10 mouse cellular contexts compared by ENCODE assay signal in genomic region chr11:116620073-116620472, GRCm38 (mm10). TPM values are rescaled to one million over a fixed set of nuclear protein-coding genes. Genes with fewer than 3 reads are reported as not detected.
A peak's percentile ranks its signal among the peaks of the same experiment; 100 is the strongest.
DNase-seq lines count a peak whose midpoint lies in the region; ATAC-seq lines count a peak whose summit lies in the region.
"Had no signal": no experiment of that assay in that cellular context is flagged by ENCODE, and none has a peak within 500 bp of the region (broad histone marks: within the 10 kb centered on the region; RNA-seq: fewer than 3 reads in every experiment).

No protein-coding gene starts in this region.

- peak overlapping the region; percentile 96 for H3K4me3 ChIP-seq in megakaryocyte, embryonic 14.5 days (replicated peaks)
- H3K4me3 ChIP-seq in limb, embryonic 10.5 days, result no peak overlapping the region
- H3K4me3 ChIP-seq: midbrain, embryonic 12.5 days had no signal

- no peaks in the 10 kb centered on the region for H3K27me3 ChIP-seq in megakaryocyte, embryonic 14.5 days (replicated peaks)
- H3K27me3 ChIP-seq in limb, embryonic 10.5 days (ENCODE audit: low read depth, poor library complexity, severe bottlenecking), result peaks cover 39% of the 10 kb centered on the region

- peaks cover 62% of the 10 kb centered on the region for H3K36me3 ChIP-seq in megakaryocyte, embryonic 14.5 days (replicated peaks; ENCODE audit: low read length)
- no peaks in the 10 kb centered on the region for H3K36me3 ChIP-seq in limb, embryonic 10.5 days
- H3K36me3 ChIP-seq: midbrain, embryonic 12.5 days had no signal

- no peaks in the 10 kb centered on the region for H3K9me3 ChIP-seq in megakaryocyte, embryonic 14.5 days
- no peaks in the 10 kb centered on the region for H3K9me3 ChIP-seq in limb, embryonic 10.5 days (replicated peaks)
- H3K9me3 ChIP-seq: midbrain, embryonic 12.5 days had no signal

- H3K4me1 ChIP-seq in megakaryocyte, embryonic 14.5 days, result peaks cover 94% of the 10 kb centered on the region
- peaks cover 95% of the 10 kb centered on the region for H3K4me1 ChIP-seq in limb, embryonic 10.5 days

- no peak for ATAC-seq in megakaryocyte, adult 5-6 weeks (ENCODE audit: poor library complexity, severe bottlenecking)

- DNase-seq in c-Kit-negative CD71-positive TER-119-positive erythroid progenitor cells, embryonic 14.5 days (ENCODE audit: low read depth, low spot score), result peak; percentile 67
- DNase-seq in limb, embryonic 10.5 days (ENCODE audit: low spot score), result no peak
- peak; percentile 85 for DNase-seq in lung, postnatal 36 days
- DNase-seq in gastrocnemius, postnatal 36 days, result no peak
- DNase-seq in left cerebral cortex, postnatal 25 days (ENCODE audit: low spot score in 2 of 2), result no peak
- DNase-seq: cerebellum, adult 8-10 months; right cerebral cortex, postnatal 14 days had no signal

- WGBS in limb, embryonic 10.5 days, result 35% methylated on average over 9 of the region's 9 CpGs

- intact Hi-C loops in gastrocnemius, postnatal 36 days (cut with DNase I), result no loop called here
- intact Hi-C loops in left cerebral cortex, postnatal 25 days (cut with DNase I), result no loop called here

- peak overlapping the region; percentile 64 for H3K27ac ChIP-seq in limb, embryonic 10.5 days
- H3K27ac ChIP-seq: midbrain, embryonic 12.5 days had no signal

RNA-seq across cellular contexts. Expression of gene Rhbdf2, which starts 6.7 kb away (rescaled TPM):
- polyA plus RNA-seq in megakaryocyte, embryonic 14.5 days (2012; ENCODE audit: insufficient read depth, low replicate concordance), result 22.9 and 66.2 TPM in 2 replicates
- total RNA-seq in megakaryocyte, adult 5-6 weeks (2015), result 20.9 and 21.8 TPM in 2 replicates
- total RNA-seq in megakaryocyte, adult 5-6 weeks (2017), result 16.2 TPM in 2 replicates
- 4.4 and 5.2 TPM in 2 replicates for polyA plus RNA-seq in limb, embryonic 10.5 days (2016; fragmentation: Nextera tagmentation; extraction: Ambion mirVana)
- 10 to 100 TPM in 1 of 2 experiments, 1 to 10 TPM in 1; 9.4 to 10.2 TPM for total RNA-seq in gastrocnemius, postnatal 36 days (2021)
- 1 to 10 TPM; 1.3 to 1.4 TPM for total RNA-seq in left cerebral cortex, postnatal 25 days (2021)

RNA-seq across cellular contexts. Expression of gene Prcd, which starts 33.3 kb away (rescaled TPM):
- polyA plus RNA-seq in megakaryocyte, embryonic 14.5 days (2012; ENCODE audit: insufficient read depth, low replicate concordance), result not detected in 2 replicates
- total RNA-seq in megakaryocyte, adult 5-6 weeks (2015), result 0.80 TPM in 1 of 2 replicates, not detected in the other
- total RNA-seq in megakaryocyte, adult 5-6 weeks (2017), result not detected in 2 replicates
- 0.16 and 0.25 TPM in 2 replicates for polyA plus RNA-seq in limb, embryonic 10.5 days (2016; fragmentation: Nextera tagmentation; extraction: Ambion mirVana)
- under 1 TPM; 0.46 to 0.74 TPM for total RNA-seq in gastrocnemius, postnatal 36 days (2021)
- 1 to 10 TPM; 4.6 to 6.7 TPM for total RNA-seq in left cerebral cortex, postnatal 25 days (2021)

RNA-seq across cellular contexts. Expression of gene Aanat, which starts 33.8 kb away (rescaled TPM):
- 0.21 and 2.2 TPM in 2 replicates for polyA plus RNA-seq in megakaryocyte, embryonic 14.5 days (2012; ENCODE audit: insufficient read depth, low replicate concordance)
- not detected in 2 replicates for total RNA-seq in megakaryocyte, adult 5-6 weeks (2015)
- not detected in 2 replicates for total RNA-seq in megakaryocyte, adult 5-6 weeks (2017)
- not detected in 2 replicates for polyA plus RNA-seq in limb, embryonic 10.5 days (2016; fragmentation: Nextera tagmentation; extraction: Ambion mirVana)
- total RNA-seq in gastrocnemius, postnatal 36 days (2021), result not detected
- total RNA-seq in left cerebral cortex, postnatal 25 days (2021), result 1 to 10 TPM in 1 of 2 experiments, under 1 TPM in 1; 0.64 to 1.5 TPM

RNA-seq across cellular contexts. Expression of gene Cygb, which starts 34.0 kb away (rescaled TPM):
- polyA plus RNA-seq in megakaryocyte, embryonic 14.5 days (2012; ENCODE audit: insufficient read depth, low replicate concordance), result not detected in 2 replicates
- total RNA-seq in megakaryocyte, adult 5-6 weeks (2015), result not detected in 2 replicates
- not detected in 2 replicates for total RNA-seq in megakaryocyte, adult 5-6 weeks (2017)
- 2.7 and 5.8 TPM in 2 replicates for polyA plus RNA-seq in limb, embryonic 10.5 days (2016; fragmentation: Nextera tagmentation; extraction: Ambion mirVana)
- 10 to 100 TPM in 1 of 2 experiments, 1 to 10 TPM in 1; 8.4 to 13.6 TPM for total RNA-seq in gastrocnemius, postnatal 36 days (2021)
- total RNA-seq in left cerebral cortex, postnatal 25 days (2021), result 10 to 100 TPM; 39.9 TPM

RNA-seq across cellular contexts. Expression of gene Ube2o, which starts 38.8 kb away (rescaled TPM):
- 67.5 and 115 TPM in 2 replicates for polyA plus RNA-seq in megakaryocyte, embryonic 14.5 days (2012; ENCODE audit: insufficient read depth, low replicate concordance)
- total RNA-seq in megakaryocyte, adult 5-6 weeks (2015), result 2.9 and 6.6 TPM in 2 replicates
- total RNA-seq in megakaryocyte, adult 5-6 weeks (2017), result 4.8 and 7.7 TPM in 2 replicates
- polyA plus RNA-seq in limb, embryonic 10.5 days (2016; fragmentation: Nextera tagmentation; extraction: Ambion mirVana), result 12.7 and 16.4 TPM in 2 replicates
- 10 to 100 TPM; 18.4 to 20.4 TPM for total RNA-seq in gastrocnemius, postnatal 36 days (2021)
- total RNA-seq in left cerebral cortex, postnatal 25 days (2021), result 100 to 1,000 TPM; 117 to 119 TPM

Comparison
In these comparisons a context has a peak if more than half of its experiments do, and no peak if none do; other contexts are left out.
1. DNase-seq: peak in c-Kit-negative CD71-positive TER-119-positive erythroid progenitor cells, embryonic 14.5 days (single experiment) and lung, postnatal 36 days (single experiment); none in limb, embryonic 10.5 days (single experiment), gastrocnemius, postnatal 36 days (0 of 2) and left cerebral cortex, postnatal 25 days (0 of 2).
2. RNA of gene Rhbdf2, which starts 6.7 kb away (total RNA-seq): 16.2 to 21.8 TPM in megakaryocyte, adult 5-6 weeks and 9.4 to 10.2 TPM in gastrocnemius, postnatal 36 days; 1.3 to 1.4 TPM in left cerebral cortex, postnatal 25 days; every median in the first group is over 4 times any median in the second.